Mouse (Mus musculus): ENCODE data around the gene Vwc2. TPM values are rescaled to one million over a fixed set of nuclear protein-coding genes. Genes with fewer than 3 reads are reported as not detected.

Vwc2 gene
- polyA plus RNA-seq (2012; rRNA removed) = 10.6 and 13.1 TPM in 2 replicates

DNA sequence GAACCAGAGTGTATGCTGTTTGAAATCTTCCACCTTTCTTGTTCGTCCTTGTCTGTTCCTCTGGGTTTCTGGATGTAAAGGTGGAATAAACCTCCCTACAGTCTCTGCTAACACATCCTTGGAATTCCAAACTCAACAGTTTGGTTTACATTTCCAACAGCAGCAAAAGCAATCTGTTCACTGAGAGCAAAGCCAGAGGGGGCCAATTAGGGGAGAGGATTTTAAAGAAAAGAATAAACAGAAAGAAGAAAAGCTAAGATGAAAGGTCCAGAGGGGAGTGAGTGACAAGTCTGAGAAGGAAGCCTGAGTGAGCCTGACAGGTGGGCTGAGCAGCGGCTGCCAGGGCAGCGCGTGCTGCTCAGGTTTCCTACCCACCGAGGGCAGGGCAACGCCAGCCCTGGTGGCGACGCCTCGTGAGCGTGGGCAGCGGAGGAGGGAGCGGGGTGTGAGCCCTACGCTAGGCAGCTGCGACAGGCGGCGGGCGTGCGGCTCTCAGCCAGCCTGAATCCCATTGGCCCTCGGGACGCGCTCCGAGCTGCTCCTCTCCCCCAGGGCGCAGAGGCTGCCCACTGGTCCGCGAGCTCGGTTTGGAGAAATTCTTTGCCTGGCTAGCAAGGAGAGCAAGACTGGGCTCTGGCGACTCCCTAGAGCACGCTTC lies at the start of gene Vwc2:
Vwc2 (plus strand) TSS at position 648 of the 658 bp plus-strand sequence.

